Mouse (Mus musculus) kidney, adult 2 months (tissue): ENCODE results near the gene Hnrnpa3.

Experiments
- CTCF ChIP-seq: fragments of 200-500 bp; conservative IDR thresholded peaks from 2 replicates; pipeline ENCODE4 v1.5.1; 2011; ENCODE audit warnings: low read depth, mild to moderate bottlenecking, control low read depth, low read length, moderate library complexity, mixed read lengths; ENCODE audit not compliant: insufficient read depth, insufficient read length
- POLR2A ChIP-seq: fragments of 200-500 bp; IDR thresholded peaks from one replicate; pipeline ENCODE4 v1.6.1; 2011; ENCODE audit warnings: low read depth, low read length, control low read depth

GRCm38 (mm10) chr2:75612981-75613567 lies 46.0 kb upstream of the Hnrnpa3 start:
- TF ChIP-seq CTCF (0 out of 2 replicates have a peak, but pooled peaks have one; percentile 19), POLR2A (no peak)
